Mouse (Mus musculus) bone marrow macrophage, adult 2 months (primary cell): ENCODE measurements around the gene Rasgef1b.

Experiments used
- CTCF ChIP-seq: IDR thresholded peaks from 2 replicates; pipeline ENCODE4 v1.5.1; 2012; ENCODE audit warnings: low read depth, mild to moderate bottlenecking, low read length, moderate library complexity
- POLR2A ChIP-seq: IDR thresholded peaks from 2 replicates; pipeline ENCODE4 v1.6.1; 2012; ENCODE audit warnings: mild to moderate bottlenecking, low read depth, low read length, borderline replicate concordance

GRCm38 (mm10) chr5:99354640-99355132 is 374.2 kb downstream of the Rasgef1b start:
- no peak for TF ChIP-seq POLR2A
- no peak for TF ChIP-seq CTCF
